Mouse (Mus musculus): Measurements from ENCODE around the gene Itgav.

GRCm38 (mm10) chr2:83742210-83742609, 18.0 kb downstream of the Itgav start:
- TF ChIP-seq CTCF (IDR thresholded peaks at IDR 0.05; ENCODE audit: extremely low read depth, insufficient read depth, insufficient read length, insufficient replicate concordance) (no peak), POLR2A (IDR thresholded peaks at IDR 0.05; ENCODE audit: low read depth, low read length) (no peak)
